Mouse (Mus musculus): Measurements from ENCODE around the gene Med12l. TPM values are rescaled to one million over a fixed set of nuclear protein-coding genes. Genes with fewer than 3 reads are reported as not detected.
"Not testable (repeated sequence)": the region's sequence is repeated elsewhere in the genome, so short reads cannot be mapped to it uniquely, and the experiment has no call there.

Gene Med12l
- polyA plus RNA-seq, 1 experiment, result 1.5 TPM

DNA sequence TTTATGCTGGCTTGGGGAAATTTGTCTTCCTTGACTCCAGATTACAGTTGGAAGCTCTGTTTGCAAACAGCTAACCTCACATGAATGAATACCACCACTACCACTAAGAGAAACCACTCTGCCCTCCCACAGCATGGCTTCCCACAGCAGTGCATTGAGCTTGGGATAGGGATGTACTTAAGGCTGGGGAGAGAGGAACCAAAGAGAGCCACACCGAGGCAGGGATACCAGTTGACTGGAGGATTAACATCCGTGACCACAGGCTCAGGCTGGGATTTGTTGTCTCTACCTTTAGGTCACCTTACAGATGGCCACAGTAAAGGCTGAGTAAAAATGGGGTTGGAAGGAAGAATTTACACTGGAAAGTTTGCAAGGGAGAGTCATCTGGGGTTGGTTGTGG lies 16.6 kb downstream of the Med12l start:
- no peak for DNase-seq (ENCODE audit: low spot score)

DNA sequence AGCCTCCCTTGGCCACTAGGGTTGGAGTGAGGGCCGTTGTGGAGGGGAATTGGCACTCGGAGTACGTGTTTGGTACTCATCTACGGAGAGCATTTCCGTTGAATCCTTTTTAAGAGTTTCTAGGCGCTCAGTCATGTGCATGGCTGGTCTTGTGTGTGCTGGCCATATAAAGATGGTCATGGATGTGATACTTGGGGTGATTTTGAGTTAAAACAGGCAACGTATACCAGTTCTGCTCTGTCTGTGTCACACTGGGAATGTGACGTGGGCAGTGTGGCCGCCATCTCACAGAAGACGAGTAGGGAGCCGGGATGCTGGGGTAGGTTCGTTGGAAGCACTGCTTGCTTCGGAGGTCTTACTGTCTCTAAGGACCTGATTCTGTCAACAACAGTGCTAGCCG lies 17.3 kb downstream of the Med12l start:
- no peak for DNase-seq (ENCODE audit: low spot score)

DNA sequence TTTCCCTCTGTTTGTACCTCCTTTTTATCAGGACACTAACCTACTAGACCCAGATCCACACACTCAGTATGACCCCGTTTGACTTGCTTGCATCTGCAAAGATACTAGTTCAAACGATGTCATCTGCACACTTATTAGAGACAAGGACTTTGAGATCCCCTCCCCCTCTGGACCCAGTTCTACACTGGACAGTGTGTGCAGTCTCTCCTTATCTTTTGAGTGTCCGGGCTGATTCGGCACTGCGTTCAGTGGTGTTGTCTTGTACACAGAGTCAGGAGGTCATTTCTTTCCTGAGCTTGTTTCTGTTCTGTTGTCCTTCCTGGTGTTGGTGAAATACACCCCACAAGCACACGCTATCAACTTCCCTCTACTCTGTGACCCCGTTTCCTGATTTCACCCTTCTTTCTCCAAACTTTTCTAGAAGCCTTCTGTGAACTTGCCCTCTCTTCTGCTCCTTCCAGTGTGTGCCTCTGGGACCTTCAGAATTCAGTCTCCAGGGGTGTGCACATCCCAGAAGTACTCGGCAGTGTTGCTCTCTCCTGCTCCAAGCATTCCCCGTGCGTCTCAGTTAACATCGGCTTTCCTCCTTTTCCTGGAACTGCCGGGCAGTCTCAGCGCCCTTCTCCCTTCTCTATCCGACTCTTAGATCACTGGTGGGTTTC lies 19.0 kb downstream of the Med12l start:
- DNase-seq (ENCODE audit: low spot score), result no peak

DNA sequence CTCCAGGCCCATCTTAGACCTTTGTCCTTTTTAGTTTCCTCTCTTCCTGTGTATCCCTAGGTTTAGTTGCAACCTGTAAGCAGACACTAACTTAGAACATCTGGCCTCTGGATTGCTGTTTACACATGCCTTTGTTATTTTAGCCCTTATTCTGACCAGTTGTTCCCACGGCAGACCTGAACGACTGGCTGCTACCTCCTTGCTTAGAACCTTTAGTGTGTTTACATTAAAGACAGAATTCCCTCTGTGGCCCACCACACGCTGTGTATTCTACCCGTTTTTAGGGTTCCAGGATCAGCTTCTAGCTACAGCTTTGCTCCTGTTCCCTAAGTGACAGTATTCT lies 19.5 kb downstream of the Med12l start:
- DNase-seq (ENCODE audit: low spot score), result no peak

DNA sequence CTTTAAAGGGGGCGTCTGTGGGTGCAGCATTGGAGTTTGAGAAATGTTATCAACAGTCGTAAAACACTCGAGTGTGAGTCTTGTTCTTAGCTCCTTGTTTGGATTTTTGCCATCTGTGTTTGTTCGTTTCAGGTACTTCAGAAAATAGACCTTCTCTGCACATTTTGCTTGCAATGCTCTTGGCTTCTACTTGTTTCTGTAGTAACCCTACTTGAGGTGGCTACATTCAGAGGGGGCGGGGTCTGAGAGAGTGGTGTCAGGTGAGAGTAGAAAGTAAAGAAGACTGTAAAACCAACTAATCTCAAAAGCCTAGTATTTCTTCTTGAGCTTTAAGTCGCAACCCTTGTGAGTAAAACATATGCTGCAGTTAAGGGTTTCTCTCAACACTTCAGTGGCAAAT lies 23.1 kb downstream of the Med12l start:
- no peak for DNase-seq (ENCODE audit: low spot score)

DNA sequence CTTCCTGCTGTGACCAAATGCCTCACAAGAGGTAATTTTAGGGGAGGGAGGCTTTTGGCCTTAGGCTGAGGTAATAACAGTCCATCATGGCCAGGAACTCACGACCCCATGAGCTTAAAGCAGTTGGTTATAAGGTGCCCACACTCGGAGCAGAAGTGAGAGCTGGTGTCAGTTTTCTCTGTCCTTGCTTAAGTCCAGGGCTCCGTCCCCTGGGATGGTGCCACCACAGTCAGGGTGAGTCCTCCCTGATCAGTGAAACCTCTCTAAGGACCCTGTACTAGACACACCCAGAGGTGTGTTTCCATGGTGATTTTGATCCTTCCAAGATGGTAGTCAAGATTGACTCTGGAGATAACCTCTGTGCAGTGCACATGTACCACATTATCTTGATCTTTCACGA lies 25.4 kb downstream of the Med12l start:
- no peak for DNase-seq (ENCODE audit: low spot score)

DNA sequence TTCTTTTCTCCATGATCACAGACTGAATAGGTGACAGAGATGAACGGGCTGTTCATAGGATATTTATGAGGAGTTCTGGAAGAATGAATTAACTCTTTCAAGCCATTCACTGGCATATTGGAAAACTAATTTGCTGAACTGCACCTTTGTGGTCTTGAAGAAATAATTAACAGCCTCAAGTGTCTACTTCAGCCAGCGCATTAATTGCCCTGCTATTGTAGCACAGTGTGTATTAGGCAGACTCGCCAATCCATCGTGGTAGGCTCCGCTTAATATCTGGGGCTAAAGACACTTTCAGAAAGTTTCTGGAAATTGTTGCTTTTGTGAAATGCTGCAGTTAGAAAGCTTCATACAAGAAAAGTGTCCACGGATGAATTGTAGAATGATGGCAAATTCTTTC lies 35.9 kb downstream of the Med12l start:
- DNase-seq (ENCODE audit: low spot score), result no peak

DNA sequence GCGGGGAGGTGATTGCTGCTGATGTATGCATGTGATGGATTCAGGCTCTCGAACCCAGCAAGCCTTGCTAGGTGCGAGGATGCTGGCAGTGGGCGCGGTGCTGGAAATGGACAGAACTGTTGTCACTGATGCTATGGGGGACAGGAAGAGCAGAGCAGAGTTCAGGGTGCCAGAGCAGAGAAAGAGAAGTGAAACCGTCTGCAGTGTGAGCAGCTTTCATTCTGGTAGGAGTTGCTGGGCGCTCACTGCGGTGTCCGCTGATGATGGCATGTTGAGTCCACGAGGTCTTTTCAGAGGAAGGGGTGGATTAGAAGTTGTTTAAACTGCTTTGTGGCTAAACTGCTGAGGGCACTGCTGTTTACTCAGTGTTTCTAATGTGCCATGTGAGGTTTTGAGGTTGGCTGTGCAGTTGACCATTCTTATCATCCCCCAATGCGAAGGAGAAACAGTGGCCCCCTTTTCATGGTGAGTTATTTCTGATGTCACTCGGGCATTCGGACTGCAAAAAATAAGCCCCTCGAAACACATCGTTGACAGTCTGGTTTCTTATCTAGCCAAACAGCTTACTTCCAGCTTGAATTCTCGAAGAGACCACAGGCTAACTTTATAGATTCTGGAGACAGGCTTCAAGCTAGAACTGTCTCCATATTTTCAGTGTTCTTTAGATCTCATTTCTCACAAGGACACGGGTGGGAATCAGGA lies 49.4 kb downstream of the Med12l start:
- DNase-seq (ENCODE audit: low spot score), result no peak

DNA sequence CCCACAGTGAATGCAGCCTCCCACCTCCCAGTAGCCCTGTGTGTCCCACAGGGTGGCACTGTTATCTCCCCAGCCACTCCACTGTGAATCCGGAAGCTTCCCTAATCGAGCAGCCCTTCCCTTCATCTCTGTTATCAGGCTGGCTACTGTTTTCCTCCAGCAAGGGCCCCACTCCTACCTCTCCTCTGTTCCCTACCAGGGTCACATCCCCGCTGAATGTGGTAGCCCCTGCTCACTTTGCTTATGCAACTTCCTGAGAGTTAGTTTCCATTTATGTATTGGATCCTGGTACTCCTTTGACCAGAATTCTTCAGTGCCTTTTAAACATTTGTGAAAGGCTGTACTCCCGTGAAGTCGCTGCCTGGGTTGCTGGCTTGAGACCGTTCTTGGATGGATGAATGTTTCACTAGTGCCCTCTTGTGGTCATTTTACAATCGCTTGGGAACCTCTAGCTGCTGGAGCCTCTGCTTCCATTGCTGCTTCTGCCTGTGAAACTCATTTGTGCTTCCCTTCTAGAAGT lies 53.5 kb downstream of the Med12l start:
- DNase-seq (ENCODE audit: low spot score), result no peak

DNA sequence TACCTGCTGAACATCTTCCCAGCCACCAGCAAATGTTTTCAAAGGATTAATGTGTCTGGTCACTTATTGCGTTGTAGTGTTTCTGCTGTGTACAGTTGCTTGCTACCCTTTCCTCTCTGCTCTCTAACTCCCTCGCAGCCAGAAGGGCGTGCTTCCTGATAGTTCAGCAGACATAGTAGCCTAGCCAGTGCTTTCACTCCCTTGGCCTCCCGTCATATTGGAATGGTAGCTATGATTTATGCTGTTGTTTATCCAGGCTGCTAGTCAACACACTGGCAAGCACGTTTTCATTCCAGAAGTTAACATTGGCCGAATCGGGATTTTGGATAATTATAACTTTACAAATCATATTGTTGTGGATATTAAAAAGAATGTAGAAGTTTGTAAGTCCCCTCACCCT lies 54.5 kb downstream of the Med12l start:
- no peak for DNase-seq (ENCODE audit: low spot score)

DNA sequence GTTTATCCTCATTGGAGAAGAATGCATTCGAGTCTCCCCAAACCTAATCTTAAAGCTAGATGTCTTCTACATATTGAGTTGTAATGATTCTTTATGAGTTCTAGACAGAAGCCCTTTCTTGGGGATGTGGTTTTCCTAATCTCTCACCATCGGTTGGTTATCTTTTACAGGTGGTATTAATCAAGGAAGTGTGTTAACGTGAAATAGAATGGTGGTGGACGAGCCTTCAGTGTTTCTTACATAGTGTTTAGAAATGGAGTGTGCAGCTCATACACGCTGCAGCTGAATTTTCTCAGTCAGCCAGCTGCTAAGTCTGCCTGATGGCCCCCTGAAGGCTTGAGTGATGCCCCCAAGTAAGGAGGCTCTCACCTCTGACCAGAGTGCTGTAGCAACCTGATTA lies 56.5 kb downstream of the Med12l start:
- no peak for DNase-seq (ENCODE audit: low spot score)

DNA sequence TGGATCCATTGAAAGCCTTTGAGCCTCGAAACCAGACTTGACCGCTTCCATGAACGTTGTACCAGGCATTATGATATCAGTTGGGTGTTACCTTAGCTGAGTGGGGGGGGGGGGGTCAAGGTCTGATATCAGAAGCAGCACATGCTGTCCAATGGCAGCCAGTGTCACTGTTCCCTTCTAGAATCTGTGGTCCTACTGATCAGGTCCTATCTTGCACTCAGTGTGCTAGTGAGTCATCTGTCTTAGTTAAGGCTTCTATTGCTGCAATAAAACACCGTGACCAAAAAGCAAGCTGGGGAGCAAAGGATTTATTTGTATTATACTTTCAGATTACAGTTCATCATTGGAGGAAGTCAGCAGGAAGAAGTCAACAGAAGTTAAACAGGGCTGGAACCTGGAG lies 57.8 kb downstream of the Med12l start:
- no peak for DNase-seq (ENCODE audit: low spot score)

DNA sequence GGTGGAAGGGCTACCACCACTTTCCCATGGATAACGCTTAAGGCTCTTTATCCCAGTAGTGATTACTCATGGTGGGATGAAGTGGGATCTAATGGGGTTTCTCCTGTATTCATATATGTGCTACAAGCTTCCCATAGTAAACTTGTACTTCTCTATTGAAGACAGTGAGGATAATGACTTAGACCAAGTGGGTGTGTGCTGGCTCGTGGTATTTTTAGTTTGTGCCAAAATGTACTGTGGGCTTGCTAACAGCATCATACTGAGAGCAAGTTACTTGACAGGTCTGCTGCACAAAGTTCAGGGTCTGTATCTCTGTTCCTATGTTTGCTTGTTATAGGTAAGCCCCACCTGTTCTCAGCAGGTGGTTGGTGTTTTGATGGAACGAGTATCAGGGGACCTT lies 60.3 kb downstream of the Med12l start:
- no peak for DNase-seq (ENCODE audit: low spot score)

DNA sequence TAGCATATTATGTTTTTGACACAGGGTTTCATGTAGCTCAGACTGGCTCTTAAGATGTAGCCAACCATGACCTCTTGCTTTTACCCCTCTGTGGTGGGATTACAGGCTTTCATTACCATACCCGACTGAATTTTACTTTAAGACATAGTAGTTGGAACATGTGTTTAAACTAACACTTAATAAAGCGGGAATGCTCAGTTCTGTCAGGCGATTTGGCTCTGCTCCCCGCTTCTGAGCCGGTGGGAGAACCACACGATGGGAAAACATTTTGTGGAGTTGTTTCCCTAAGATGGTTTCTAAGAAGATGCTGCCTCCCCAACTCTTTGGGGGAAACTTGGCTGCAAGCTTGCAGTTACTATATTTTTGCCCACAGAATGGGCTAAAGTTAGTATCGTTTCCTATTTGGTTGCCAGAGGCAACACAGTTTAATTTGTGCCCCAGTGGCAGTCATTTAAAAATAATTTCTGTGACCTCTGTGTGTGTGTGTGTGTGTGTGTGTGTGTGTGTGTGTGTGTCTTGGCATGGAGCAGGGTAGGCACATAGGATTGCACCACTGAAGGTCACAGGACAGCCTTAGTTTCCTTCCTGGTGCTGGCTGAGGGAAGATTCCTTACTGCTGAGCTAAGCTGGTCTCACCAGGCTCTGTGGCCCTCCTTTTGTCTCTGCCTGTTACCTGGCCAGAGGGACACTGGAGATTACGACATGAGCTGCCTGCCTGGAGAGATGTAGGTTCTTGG lies 61.1 kb downstream of the Med12l start:
- DNase-seq (ENCODE audit: low spot score), result no peak

DNA sequence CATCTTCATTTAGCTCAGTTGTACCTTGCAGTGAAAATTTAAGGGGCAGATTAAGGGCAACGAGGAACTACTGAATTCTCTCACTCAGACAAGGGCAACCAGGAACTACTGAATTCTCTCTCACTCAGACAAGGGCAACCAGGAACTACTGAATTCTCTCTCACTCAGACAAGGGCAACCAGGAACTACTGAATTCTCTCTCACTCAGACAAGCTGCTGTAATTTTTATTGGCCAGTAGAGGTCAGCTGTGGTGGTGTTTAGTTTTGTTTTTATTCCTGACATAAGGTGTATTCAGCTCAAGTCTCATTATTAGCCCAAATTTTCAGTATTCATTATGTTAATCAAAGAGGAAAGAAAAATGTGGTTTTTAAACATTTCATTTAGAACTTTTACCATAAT lies 63.4 kb downstream of the Med12l start:
- DNase-seq (ENCODE audit: low spot score), result not testable (repeated sequence)

DNA sequence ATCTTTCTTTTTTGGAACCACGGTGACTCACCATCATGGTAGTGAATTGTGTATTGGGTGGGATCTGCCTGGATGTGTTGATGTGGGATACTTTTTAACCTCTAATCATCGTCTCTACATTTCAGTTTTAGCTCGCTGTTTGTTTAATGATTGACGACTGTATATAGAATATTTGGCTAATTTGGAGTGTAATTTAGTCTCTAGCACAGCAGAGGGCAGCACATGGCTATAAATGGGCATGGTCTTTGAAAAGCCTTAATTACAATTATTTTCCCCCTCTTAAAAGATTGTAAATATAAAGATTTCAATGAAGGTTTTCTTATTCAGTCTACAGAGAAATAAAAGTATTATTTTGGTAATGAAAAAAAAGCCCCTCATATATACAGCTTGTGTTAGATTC lies 71.7 kb downstream of the Med12l start:
- no peak for DNase-seq (ENCODE audit: low spot score)

DNA sequence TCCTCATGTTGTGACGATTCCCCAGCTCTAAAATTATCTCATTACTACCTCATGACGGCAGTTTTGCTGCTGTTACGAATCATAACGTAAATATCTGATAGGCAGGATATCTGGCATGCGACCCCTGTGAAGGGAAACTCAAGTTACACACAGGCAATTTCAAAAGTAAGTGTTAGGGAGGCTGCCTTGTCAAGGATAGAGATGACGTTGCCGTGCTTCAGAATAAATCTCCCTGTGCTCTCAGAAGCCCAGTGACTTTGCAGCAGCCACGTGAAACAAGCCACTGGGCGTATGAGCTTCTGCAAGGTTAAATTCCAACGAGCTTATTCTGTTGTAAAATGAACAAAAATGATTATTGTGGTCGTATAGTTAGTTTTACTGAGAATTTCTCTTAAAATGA lies 73.0 kb downstream of the Med12l start:
- no peak for DNase-seq (ENCODE audit: low spot score)

DNA sequence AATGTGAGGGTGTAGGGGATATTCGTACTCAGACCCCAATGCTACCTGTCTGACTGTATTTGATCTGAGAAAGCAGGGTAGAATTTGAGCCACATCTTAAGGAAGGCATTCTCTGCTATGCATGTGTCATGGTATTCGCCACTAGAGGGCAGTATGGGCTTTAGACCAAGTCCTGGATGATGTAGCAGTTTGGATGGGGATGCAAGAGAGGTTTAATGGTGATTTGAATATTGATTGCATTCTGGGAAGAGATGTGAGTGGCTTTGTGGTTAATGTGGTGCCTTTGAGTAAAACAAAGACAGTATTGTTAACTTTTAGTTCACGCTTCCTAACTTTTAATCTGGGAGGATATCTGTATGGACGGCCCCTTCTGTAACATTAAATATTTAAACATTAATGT lies 73.7 kb downstream of the Med12l start:
- DNase-seq (ENCODE audit: low spot score), result no peak

DNA sequence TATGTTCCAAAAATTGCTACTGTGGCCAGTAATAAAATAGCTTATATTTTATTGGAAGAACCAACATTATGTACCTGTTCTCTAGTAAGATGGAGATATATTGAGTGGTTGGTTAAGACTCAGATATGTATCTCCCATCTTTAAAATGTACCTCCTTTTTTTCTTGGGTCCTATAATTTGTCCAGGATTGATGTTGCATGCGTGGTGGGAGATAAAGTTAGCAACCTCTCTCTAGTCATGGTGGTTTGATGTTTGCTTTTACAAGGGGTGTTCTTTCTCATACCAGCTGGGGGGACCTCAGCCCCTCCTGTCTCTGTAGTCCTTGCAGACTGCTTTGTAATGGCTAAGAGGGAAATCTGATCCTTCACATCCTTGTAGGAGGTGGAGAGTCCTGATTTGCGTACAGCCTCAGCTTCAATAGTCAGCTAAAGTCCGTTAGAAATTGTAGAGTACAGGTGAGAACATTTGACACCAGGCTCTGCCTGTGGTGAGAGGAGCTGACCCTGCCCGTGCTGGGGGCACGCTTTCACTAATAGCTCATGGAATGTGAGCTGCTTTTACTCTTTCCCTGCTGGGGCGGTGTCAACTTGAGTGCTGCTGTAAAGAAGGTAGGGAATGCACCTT lies 74.8 kb downstream of the Med12l start:
- DNase-seq (ENCODE audit: low spot score), result no peak

DNA sequence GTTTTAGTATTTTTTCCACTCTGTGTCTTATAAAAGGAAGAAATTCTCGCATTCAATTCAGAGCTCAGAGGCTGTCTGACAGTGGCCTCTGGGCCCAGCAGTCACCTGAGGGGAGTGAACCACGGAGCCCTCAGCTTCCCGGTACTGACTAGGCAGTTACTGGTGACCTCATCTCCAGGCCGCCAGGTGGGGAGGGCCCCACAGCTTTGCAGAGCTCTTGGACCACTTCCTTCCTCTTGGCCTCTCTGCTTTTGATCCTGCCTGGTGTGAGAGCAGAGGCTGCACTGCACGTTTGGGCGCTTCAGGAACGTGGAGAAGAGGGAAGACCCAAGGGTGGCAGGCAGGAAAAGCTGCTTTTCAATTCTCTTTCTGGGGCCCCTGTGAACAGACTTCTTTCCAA lies 75.3 kb downstream of the Med12l start:
- DNase-seq (ENCODE audit: low spot score), result no peak

DNA sequence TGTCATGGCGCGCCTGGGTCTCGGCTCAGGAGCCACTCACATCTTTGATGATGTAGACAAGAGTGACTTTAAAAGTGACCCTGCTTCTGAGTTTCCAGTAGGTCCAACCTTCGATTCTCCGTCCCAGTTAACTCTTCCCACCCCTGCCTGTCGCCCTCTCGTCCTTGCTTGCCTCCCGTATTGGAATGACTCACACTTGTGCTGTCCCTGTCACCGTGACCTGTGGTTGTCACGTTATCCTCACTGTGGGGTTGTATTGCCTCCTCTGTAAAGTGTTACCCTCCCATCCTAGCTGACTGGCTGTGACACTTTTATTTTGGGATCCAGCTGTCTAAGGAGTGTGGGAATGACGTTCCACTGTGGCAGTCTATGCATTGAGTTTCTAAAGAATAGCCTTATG lies 87.1 kb downstream of the Med12l start:
- no peak for DNase-seq (ENCODE audit: low spot score)

DNA sequence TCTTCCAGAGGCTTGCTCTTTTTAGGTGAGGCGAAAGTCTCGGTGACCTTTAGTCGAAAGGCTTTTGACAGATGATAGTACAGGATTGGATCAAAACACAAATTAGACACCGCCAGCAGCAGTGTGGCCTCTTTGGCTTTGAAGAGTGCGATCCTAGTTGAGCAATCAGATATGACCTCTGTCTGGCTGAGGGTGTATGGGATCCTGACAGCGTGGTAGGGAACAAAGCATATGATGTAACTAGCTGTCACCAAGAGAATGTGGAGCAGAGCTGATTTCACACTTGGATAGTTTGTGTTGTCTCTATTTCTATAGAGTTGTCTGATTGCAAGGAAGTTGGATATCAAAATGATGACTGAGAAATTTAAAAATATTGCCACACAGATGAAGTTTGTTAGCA lies 91.8 kb downstream of the Med12l start:
- no peak for DNase-seq (ENCODE audit: low spot score)

DNA sequence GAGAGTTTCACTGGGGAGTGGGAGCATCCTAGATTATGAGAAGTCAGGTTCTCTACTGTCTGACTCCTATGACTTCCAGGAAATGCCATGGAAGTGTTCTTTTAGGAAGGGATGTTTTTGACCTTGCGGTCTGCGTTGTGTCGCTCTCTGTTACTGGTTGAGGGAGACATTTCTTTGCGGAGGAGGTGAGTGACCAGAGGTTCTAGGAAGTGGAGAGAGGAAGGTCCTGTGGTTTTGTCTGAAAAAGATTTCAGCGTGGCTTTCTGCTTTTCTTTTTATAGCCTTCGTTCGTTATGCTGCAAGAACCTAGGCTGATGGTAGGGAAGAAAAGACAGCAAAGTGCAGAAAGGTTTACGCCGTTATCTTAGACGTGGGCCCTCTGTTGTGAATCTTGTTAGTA lies 92.9 kb downstream of the Med12l start:
- DNase-seq (ENCODE audit: low spot score), result no peak

All from urinary bladder, adult 2 months (tissue).